Mouse (Mus musculus): ENCODE data around the gene Lrrc20. TPM values are rescaled to one million over a fixed set of nuclear protein-coding genes. Genes with fewer than 3 reads are reported as not detected.

Lrrc20 gene
- polyA plus RNA-seq, 1 experiment from 2014 or later, result 6.7 TPM

DNA sequence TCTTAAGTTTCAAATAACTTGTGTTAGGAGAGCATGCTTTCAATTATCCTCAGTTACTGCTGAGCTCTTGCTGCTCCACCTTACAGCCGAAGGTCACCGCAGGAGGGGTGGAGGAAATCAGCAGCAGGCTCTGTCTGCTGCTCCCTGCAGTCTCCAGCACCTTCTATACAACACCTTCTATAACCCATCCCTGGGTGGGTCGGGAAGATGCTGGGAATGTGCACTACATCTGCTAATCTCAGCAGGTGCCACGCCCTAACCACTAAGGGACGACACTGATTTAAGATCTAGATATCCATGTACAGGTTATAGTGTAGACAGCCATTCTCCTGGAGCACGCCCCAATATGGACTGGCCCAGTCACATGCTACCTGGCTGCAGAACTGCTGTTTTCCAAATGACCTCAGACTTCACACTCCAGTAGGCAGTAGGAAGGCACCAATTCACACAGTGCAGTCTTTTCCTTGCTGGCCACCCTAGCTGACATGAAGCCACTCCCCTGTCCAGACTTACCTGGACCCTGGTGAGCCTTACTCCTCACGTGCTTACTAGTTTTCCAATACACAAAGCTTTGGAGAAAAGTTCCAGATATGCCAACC lies 35.3 kb upstream of the Lrrc20 start:
- no peaks in the 10 kb centered on the region for H3K27me3 ChIP-seq (ENCODE audit: control insufficient read depth, insufficient read depth, low read length)
- H3K4me2 ChIP-seq (replicated peaks; ENCODE audit: low read depth), result no peak overlapping the region
- H3K27ac ChIP-seq (replicated peaks), result no peak overlapping the region
- ATAC-seq (ENCODE audit: low FRiP score, low TSS enrichment) (peak; percentile 64), DNase-seq (ENCODE audit: low spot score) (no peak)
- no peaks in the 10 kb centered on the region for H3K36me3 ChIP-seq (ENCODE audit: control insufficient read depth, insufficient read depth, low read length)
- H3K9ac ChIP-seq (ENCODE audit: low read length), result no peak overlapping the region
- WGBS, result 83% methylated on average over 7 of the region's 7 CpGs
- TF ChIP-seq CTCF (IDR thresholded peaks at IDR 0.05; ENCODE audit: low read depth) (no peak), EP300 (optimal IDR thresholded peaks at IDR 0.05) (no peak)
- H3K4me3 ChIP-seq (ENCODE audit: low read depth, low read length), result no peak overlapping the region
- H3K9me3 ChIP-seq (ENCODE audit: control insufficient read depth, low read length), result no peaks in the 10 kb centered on the region
- no peaks in the 10 kb centered on the region for H3K4me1 ChIP-seq (replicated peaks; ENCODE audit: control insufficient read depth, insufficient read depth)

DNA sequence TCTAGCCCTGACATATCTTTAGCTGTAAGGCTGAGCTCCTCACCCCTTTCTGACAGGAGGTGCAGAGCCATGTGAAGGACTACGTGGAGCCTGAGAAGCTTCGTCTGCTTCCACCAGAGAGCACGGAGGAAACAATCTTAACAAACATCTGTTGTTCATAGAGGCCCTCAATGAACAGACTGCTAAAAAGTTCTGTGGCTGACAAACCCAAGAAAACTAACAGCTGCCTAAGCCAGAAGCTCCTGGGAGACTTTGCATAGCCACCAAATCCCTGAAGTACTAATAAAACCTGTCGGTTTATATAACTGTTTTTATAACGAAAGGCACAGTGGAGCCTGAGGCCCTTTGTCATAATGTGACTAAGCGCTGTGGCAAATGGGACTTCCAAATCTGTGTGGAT lies 32.1 kb upstream of the Lrrc20 start:
- H3K9ac ChIP-seq (ENCODE audit: low read length), result no peak overlapping the region
- no peak overlapping the region for H3K27ac ChIP-seq (replicated peaks)
- DNase-seq (ENCODE audit: low spot score) (no peak), ATAC-seq (ENCODE audit: low FRiP score, low TSS enrichment) (no peak)
- no peak for TF ChIP-seq EP300 (optimal IDR thresholded peaks at IDR 0.05)
- TF ChIP-seq CTCF (IDR thresholded peaks at IDR 0.05; ENCODE audit: low read depth), result no peak
- H3K27me3 ChIP-seq (ENCODE audit: control insufficient read depth, insufficient read depth, low read length), result no peaks in the 10 kb centered on the region
- H3K4me1 ChIP-seq (replicated peaks; ENCODE audit: control insufficient read depth, insufficient read depth), result 0 out of 2 replicates have a peak, but pooled peaks cover 2% of the 10 kb centered on the region
- H3K4me2 ChIP-seq (replicated peaks; ENCODE audit: low read depth), result no peak overlapping the region
- WGBS, result 36% methylated on average over 6 of the region's 6 CpGs
- H3K4me3 ChIP-seq (ENCODE audit: low read depth, low read length), result no peak overlapping the region
- H3K36me3 ChIP-seq (ENCODE audit: control insufficient read depth, insufficient read depth, low read length), result no peaks in the 10 kb centered on the region
- no peaks in the 10 kb centered on the region for H3K9me3 ChIP-seq (ENCODE audit: control insufficient read depth, low read length)

DNA sequence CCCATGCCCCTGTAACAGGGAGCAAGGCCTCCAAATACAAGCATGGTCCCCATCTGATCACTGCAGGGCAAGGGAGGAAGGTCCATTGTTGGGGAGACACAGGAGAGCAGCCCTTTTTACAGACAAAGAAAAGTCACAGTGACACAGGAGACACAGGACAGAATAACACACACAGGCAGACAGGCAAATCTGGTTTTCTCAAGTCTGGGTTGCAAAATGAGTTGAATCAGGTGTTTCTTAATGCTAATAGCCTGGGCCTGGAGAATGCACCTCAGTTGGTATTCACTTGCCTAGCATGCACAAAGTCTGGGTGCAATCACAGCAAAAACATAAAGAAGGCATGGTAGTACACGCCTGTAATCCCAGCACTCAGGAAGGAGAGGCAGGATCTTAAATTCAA lies 31.7 kb upstream of the Lrrc20 start:
- no peak for ATAC-seq (ENCODE audit: low FRiP score, low TSS enrichment)
- TF ChIP-seq CTCF (IDR thresholded peaks at IDR 0.05; ENCODE audit: low read depth) (no peak), EP300 (optimal IDR thresholded peaks at IDR 0.05) (no peak)
- no peaks in the 10 kb centered on the region for H3K9me3 ChIP-seq (ENCODE audit: control insufficient read depth, low read length)
- H3K4me1 ChIP-seq (replicated peaks; ENCODE audit: control insufficient read depth, insufficient read depth), result 0 out of 2 replicates have a peak, but pooled peaks cover 2% of the 10 kb centered on the region
- H3K9ac ChIP-seq (ENCODE audit: low read length), result no peak overlapping the region
- no peak overlapping the region for H3K27ac ChIP-seq (replicated peaks)
- 77% methylated on average over 1 of the region's 1 CpGs for WGBS
- no peak for DNase-seq (ENCODE audit: low spot score)
- H3K4me3 ChIP-seq (ENCODE audit: low read depth, low read length), result no peak overlapping the region
- H3K36me3 ChIP-seq (ENCODE audit: control insufficient read depth, insufficient read depth, low read length), result no peaks in the 10 kb centered on the region
- no peak overlapping the region for H3K4me2 ChIP-seq (replicated peaks; ENCODE audit: low read depth)
- H3K27me3 ChIP-seq (ENCODE audit: control insufficient read depth, insufficient read depth, low read length), result no peaks in the 10 kb centered on the region

DNA sequence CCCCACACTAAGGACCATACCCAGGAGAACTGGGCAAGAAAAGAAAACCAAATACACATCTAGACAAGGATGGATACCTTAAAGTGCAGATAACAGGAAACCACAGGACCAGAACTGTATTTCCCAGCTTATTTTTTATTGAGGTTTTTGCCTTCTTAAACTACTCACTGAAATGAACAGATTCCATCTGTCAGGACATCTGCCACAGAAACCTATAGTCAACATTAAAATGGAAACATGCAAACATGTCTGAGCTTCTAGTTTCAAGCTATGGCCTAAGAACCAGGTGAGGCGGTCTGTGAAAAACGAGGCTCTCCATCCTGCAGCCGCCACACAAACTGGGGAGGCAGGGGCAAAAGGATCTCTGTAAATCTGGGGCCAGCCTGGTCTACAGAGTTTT lies 30.6 kb upstream of the Lrrc20 start:
- Histone ChIP-seq H3K4me2 (replicated peaks; ENCODE audit: low read depth) (no peak overlapping the region), H3K4me1 (replicated peaks; ENCODE audit: control insufficient read depth, insufficient read depth) (0 out of 2 replicates have a peak, but pooled peaks cover 2% of the 10 kb centered on the region), H3K9ac (ENCODE audit: low read length) (no peak overlapping the region), H3K9me3 (ENCODE audit: control insufficient read depth, low read length) (no peaks in the 10 kb centered on the region), H3K27ac (replicated peaks) (no peak overlapping the region), H3K27me3 (ENCODE audit: control insufficient read depth, insufficient read depth, low read length) (no peaks in the 10 kb centered on the region), H3K36me3 (ENCODE audit: control insufficient read depth, insufficient read depth, low read length) (no peaks in the 10 kb centered on the region), H3K4me3 (ENCODE audit: low read depth, low read length) (no peak overlapping the region)
- WGBS, result 64% methylated on average over 3 of the region's 3 CpGs
- no peak for TF ChIP-seq EP300 (optimal IDR thresholded peaks at IDR 0.05)
- no peak for TF ChIP-seq CTCF (IDR thresholded peaks at IDR 0.05; ENCODE audit: low read depth)
- ATAC-seq (ENCODE audit: low FRiP score, low TSS enrichment) (no peak), DNase-seq (ENCODE audit: low spot score) (no peak)

DNA sequence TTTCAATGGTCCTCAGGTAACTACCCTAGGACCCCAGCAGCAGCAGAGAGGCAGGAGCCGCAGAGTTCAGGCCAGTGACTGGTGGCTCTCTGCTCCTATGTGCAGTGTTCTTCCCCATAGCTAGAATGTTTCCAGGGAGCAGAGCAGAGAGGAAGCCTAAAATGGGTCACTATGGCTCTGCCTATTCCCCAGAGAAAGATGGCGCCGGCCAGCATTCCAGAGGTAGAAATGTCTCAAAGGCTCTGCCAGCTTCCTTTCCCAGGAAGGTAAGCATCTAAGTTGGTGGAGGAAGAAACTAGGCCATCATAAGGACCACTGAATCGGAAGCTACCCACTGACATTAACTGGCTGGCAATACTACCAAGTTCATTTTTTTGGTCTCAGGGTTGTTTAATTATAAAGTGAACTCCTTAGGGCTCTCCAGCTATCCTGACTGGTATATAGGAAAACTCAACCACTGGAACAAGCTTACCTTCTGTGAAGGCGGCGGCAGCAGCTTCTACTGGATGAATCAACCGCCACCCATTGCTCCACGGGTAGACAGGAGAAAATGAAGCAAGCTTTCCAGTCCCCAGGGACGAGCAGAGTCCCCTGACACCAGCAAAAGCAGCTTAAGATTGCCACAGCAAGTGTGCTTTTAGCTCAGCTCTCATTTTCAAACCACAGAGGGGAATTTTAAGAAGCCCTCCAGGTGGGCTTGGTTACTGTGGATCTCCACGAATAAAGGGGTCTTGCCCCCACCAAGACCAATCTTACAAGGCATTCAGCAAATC lies 27.8 kb upstream of the Lrrc20 start:
- H3K4me2 ChIP-seq (replicated peaks; ENCODE audit: low read depth), result no peak overlapping the region
- H3K36me3 ChIP-seq (ENCODE audit: control insufficient read depth, insufficient read depth, low read length), result no peaks in the 10 kb centered on the region
- H3K9ac ChIP-seq (ENCODE audit: low read length), result no peak overlapping the region
- H3K9me3 ChIP-seq (ENCODE audit: control insufficient read depth, low read length), result no peaks in the 10 kb centered on the region
- TF ChIP-seq EP300 (optimal IDR thresholded peaks at IDR 0.05), result no peak
- TF ChIP-seq CTCF (IDR thresholded peaks at IDR 0.05; ENCODE audit: low read depth), result no peak
- H3K4me3 ChIP-seq (ENCODE audit: low read depth, low read length), result no peak overlapping the region
- no peak for DNase-seq (ENCODE audit: low spot score)
- H3K27me3 ChIP-seq (ENCODE audit: control insufficient read depth, insufficient read depth, low read length), result no peaks in the 10 kb centered on the region
- H3K27ac ChIP-seq (replicated peaks), result 0 out of 2 replicates have a peak overlapping the region, but pooled peaks have one; percentile 8
- WGBS, result 83% methylated on average over 10 of the region's 10 CpGs
- 0 out of 2 replicates have a peak, but pooled peaks cover 5% of the 10 kb centered on the region for H3K4me1 ChIP-seq (replicated peaks; ENCODE audit: control insufficient read depth, insufficient read depth)
- no peak for ATAC-seq (ENCODE audit: low FRiP score, low TSS enrichment)

DNA sequence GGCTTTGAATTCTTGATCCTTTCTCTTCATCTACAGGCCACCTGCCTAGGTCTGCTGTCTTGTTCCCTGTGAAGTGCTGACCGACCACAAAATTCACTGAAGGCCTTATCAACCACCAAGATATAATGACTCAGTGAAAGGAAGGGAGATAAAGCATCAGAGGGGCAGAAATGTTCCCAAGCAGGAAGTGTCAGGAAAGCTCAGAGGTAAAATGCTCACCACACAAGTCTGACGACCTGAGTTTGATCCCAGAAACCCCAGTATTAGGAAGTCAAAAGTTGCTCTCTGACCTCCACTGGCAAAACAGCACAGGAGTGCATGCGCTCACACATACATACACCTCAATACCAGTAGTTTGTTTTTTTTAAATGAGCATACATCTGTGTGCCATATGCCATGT lies 26.8 kb upstream of the Lrrc20 start:
- TF ChIP-seq CTCF (IDR thresholded peaks at IDR 0.05; ENCODE audit: low read depth) (no peak), EP300 (optimal IDR thresholded peaks at IDR 0.05) (no peak)
- ATAC-seq (ENCODE audit: low FRiP score, low TSS enrichment) (no peak), DNase-seq (ENCODE audit: low spot score) (no peak)
- Histone ChIP-seq H3K4me2 (replicated peaks; ENCODE audit: low read depth) (no peak overlapping the region), H3K9me3 (ENCODE audit: control insufficient read depth, low read length) (no peaks in the 10 kb centered on the region), H3K27ac (replicated peaks) (no peak overlapping the region), H3K9ac (ENCODE audit: low read length) (no peak overlapping the region), H3K36me3 (ENCODE audit: control insufficient read depth, insufficient read depth, low read length) (no peaks in the 10 kb centered on the region), H3K4me1 (replicated peaks; ENCODE audit: control insufficient read depth, insufficient read depth) (0 out of 2 replicates have a peak, but pooled peaks cover 5% of the 10 kb centered on the region), H3K27me3 (ENCODE audit: control insufficient read depth, insufficient read depth, low read length) (no peaks in the 10 kb centered on the region), H3K4me3 (ENCODE audit: low read depth, low read length) (no peak overlapping the region)
- WGBS, result 69% methylated on average over 3 of the region's 3 CpGs
